Mouse (Mus musculus) G1E (cell line): ENCODE results near the gene Syt8.

Experiments used
- CTCF ChIP-seq: IDR thresholded peaks from 2 replicates; pipeline ENCODE4 v1.5.1; 2012; ENCODE audit warnings: low read depth, low read length, inconsistent platforms, mixed read lengths
- GATA1 ChIP-seq: IDR thresholded peaks from 2 replicates; pipeline ENCODE4 v1.6.1; 2012; ENCODE audit warnings: borderline replicate concordance, low read length, inconsistent platforms, mixed read lengths
- TAL1 ChIP-seq: conservative IDR thresholded peaks from 2 replicates; pipeline ENCODE4 v1.6.1; 2012; ENCODE audit warnings: low read depth, low read length, inconsistent platforms, mixed read lengths

DNA sequence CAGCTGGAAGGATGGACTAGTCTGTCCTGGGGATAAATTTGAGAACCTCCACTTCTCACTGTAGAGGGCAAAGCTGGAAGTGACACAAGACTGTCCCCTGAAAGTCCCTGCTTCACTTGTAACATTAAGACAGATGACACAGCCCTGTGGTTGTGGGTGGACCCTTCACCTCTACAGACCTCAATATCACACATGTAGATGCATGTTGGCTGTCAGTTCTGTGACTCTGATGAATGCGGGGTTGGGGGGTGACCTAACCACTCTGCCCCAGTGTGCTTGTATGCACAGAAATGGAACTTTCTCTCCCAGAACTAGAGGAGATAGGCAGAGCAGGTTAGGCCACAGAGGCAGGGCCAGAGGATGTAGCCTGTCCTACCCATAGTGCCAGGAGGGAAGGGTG lies 38.0 kb upstream of the Syt8 start:
- TF ChIP-seq CTCF (no peak), GATA1 (no peak), TAL1 (no peak)
